Mouse (Mus musculus) gastrocnemius, adult 18-20 months (tissue): ENCODE measurements at regions not wholly inside any gene's neighbourhood (a gene's known extent, or its start where the extent isn't known, plus 50 kb on each side); places are given as distances from the start of the nearest gene placed in this dataset.
"Not testable (repeated sequence)": the region's sequence is repeated elsewhere in the genome, so short reads cannot be mapped to it uniquely, and the experiment has no call there.

Source experiments
- DNase-seq: peaks from one replicate; pipeline ENCODE4 v3.0.0; 2021; ENCODE audit warnings: low spot score

- DNase-seq = no peak
Observed at GRCm38 (mm10) chr13:5920422-5920821, 59.1 kb downstream of the Klf6 start.

- DNase-seq = peak; percentile 24
Observed at GRCm38 (mm10) chr13:5931433-5931832, 70.2 kb downstream of the Klf6 start.

GRCm38 (mm10) chr13:5937436-5937835 lies 76.2 kb downstream of the Klf6 start:
- DNase-seq = peak; percentile 12

GRCm38 (mm10) chr13:5937970-5938369 lies 76.7 kb downstream of the Klf6 start:
- no peak for DNase-seq

GRCm38 (mm10) chr13:5939368-5939767 lies 78.1 kb downstream of the Klf6 start:
- no peak for DNase-seq

- DNase-seq = no peak
Observed at GRCm38 (mm10) chr13:5952863-5953262, 91.6 kb downstream of the Klf6 start.

GRCm38 (mm10) chr13:5955121-5955520 lies 93.8 kb downstream of the Klf6 start:
- DNase-seq = not testable (repeated sequence)

GRCm38 (mm10) chr13:5956145-5956544 lies 94.9 kb downstream of the Klf6 start:
- DNase-seq = no peak

- no peak for DNase-seq
Observed at GRCm38 (mm10) chr13:5962947-5963346, 101.7 kb downstream of the Klf6 start.

GRCm38 (mm10) chr13:5964626-5965025 lies 103.3 kb downstream of the Klf6 start:
- DNase-seq = no peak

GRCm38 (mm10) chr13:5978615-5979014 lies 117.3 kb downstream of the Klf6 start:
- DNase-seq = no peak

- DNase-seq = no peak
Observed at GRCm38 (mm10) chr13:5987491-5987890, 126.2 kb downstream of the Klf6 start.

GRCm38 (mm10) chr13:5988407-5988806 lies 127.1 kb downstream of the Klf6 start:
- DNase-seq = no peak

- no peak for DNase-seq
Observed at GRCm38 (mm10) chr13:6000559-6001217, 139.4 kb downstream of the Klf6 start.

- no peak for DNase-seq
Observed at GRCm38 (mm10) chr13:6001218-6001564, 139.9 kb downstream of the Klf6 start.

GRCm38 (mm10) chr13:6005901-6006300 lies 144.6 kb downstream of the Klf6 start:
- DNase-seq = no peak

- DNase-seq = peak; percentile 16
Observed at GRCm38 (mm10) chr13:6009671-6010070, 148.4 kb downstream of the Klf6 start.

- peak; percentile 9 for DNase-seq
Observed at GRCm38 (mm10) chr13:6027207-6027606, 165.9 kb downstream of the Klf6 start.

GRCm38 (mm10) chr13:6028878-6029277 lies 167.6 kb downstream of the Klf6 start:
- no peak for DNase-seq

GRCm38 (mm10) chr13:6029461-6029860 lies 168.2 kb downstream of the Klf6 start:
- DNase-seq = no peak

- DNase-seq = no peak
Observed at GRCm38 (mm10) chr13:6030128-6030527, 168.8 kb downstream of the Klf6 start.

- DNase-seq = no peak
Observed at GRCm38 (mm10) chr13:6040132-6040531, 178.8 kb downstream of the Klf6 start.

GRCm38 (mm10) chr13:6040663-6041062 lies 179.4 kb downstream of the Klf6 start:
- no peak for DNase-seq

- DNase-seq = no peak
Observed at GRCm38 (mm10) chr13:6042495-6042894, 181.2 kb downstream of the Klf6 start.
